Mouse (Mus musculus) adrenal gland, postnatal 10 days (tissue): ENCODE data around the gene Lipf. TPM values are rescaled to one million over a fixed set of nuclear protein-coding genes. Genes with fewer than 3 reads are reported as not detected.

Source experiments
- DNase-seq: peaks from one replicate; pipeline ENCODE4 v3.0.0; 2021; ENCODE audit warnings: mixed read lengths
- long read RNA-seq, 2 experiments: library from polyadenylated mRNA; stranded (forward); transcript quantifications; one replicate each; pipeline ENCODE4 v2.0.0; 2021
- total RNA-seq, 2 experiments: library from RNA; stranded (reverse); gene quantifications; 2 replicates each; pipeline ENCODE4 v1.2.3; 2021

Gene Lipf
- total RNA-seq: not detected
- long read RNA-seq, experiment 1: 0 reads
- long read RNA-seq, experiment 2: 0 reads

GRCm38 (mm10) chr19:33960887-33961286 lies at the start of gene Lipf:
Gene Lipf (plus strand): TSS chr19:33961187.
- no peak for DNase-seq

DNA sequence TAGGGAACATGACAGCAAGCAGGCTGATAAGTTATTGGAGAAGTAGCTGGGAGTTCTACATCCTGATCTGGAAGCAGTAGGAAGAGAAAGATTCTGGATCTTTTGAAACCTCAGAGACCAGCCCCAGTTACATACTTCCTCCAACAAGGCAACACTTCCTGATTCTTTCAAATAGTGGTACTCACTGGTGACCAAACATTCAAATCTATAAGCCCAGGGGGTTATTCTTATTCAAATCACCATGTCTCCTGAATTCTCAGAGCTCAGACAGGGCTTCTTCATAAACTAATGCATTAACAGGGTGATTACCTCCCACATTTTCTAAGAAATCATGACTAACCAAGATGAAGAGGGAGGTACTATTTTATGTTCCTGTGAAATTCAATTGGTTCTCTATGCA lies 36.9 kb upstream of the Lipf start:
- no peak for DNase-seq

GRCm38 (mm10) chr19:33979007-33979406 lies 18.0 kb downstream of the Lipf start:
- peak; percentile 14 for DNase-seq

GRCm38 (mm10) chr19:33983043-33983442 lies 22.1 kb downstream of the Lipf start:
- no peak for DNase-seq

GRCm38 (mm10) chr19:34008002-34008401 lies 47.0 kb downstream of the Lipf start, which contains the start of gene Lipk:
Gene Lipk (plus strand): TSS chr19:34008290.
- DNase-seq: no peak

DNA sequence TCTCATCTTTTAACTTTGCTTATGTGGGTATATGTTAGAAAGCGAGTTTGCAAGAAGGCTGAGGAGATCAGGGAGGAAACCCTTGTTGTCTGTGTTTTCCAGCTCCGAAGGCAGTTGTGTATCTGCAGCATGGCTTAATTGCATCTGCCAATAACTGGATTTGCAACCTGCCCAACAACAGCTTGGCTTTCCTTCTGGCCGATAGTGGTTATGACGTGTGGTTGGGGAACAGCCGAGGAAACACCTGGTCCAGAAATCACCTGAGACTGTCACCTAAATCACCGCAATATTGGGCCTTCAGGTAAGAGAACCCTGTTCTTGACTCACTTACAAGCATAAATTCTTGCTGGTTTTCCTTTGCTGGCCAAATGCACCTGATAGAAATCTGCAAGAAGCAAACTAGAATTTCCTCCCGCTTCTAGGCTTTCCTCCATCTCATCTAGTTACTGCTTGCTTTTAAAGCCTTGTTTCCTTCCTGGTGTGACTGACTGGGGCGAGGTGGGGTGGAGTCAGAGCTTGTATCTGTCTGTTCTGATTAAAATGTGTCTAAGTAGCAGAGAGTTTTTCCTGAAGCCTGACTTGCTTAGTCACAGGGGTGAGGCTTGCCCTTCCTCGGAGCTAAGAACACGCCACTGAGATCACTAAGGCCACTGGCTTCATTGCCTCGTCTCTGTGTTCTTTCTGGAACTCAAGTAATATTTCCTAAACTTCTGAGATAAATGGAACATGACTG lies 60.6 kb downstream of the Lipf start:
- DNase-seq: no peak

- no peak for DNase-seq
These were observed 61.8 kb downstream of the Lipf start for GRCm38 (mm10) chr19:34022759-34023158.

Other genes with a start within 250 kb of the Lipf start
- under 1 TPM; 0.18 to 0.30 TPM for gene Lipo2, start 209.8 kb upstream of the Lipf start, total RNA-seq
- gene Lipo3, start 199.2 kb upstream of the Lipf start, total RNA-seq: 10 to 100 TPM; 11.4 to 12.0 TPM
- not detected for gene Lipo1, start 173.7 kb upstream of the Lipf start, total RNA-seq
- gene Lipk, start 47.1 kb downstream of the Lipf start, total RNA-seq: under 1 TPM; 0.21 to 0.36 TPM
- gene Lipn, start 106.2 kb downstream of the Lipf start, total RNA-seq: not detected
- gene Lipm, start 139.7 kb downstream of the Lipf start, total RNA-seq: not detected
- gene Ankrd22, start 204.9 kb downstream of the Lipf start, total RNA-seq: under 1 TPM in 1 of 2 experiments, not detected in 1; 0.12 TPM
- gene Stambpl1, start 231.0 kb downstream of the Lipf start, total RNA-seq: 1 to 10 TPM; 4.8 to 6.6 TPM